Mouse (Mus musculus) CH12.LX (cell line): ENCODE measurements around the gene Lactbl1. TPM values are rescaled to one million over a fixed set of nuclear protein-coding genes. Genes with fewer than 3 reads are reported as not detected.

ENCODE experiments used
- DNase-seq: peaks from one replicate; pipeline ENCODE4 v3.0.0-alpha.2; 2013; ENCODE audit errors: extremely low read depth
- H3K27ac ChIP-seq: 2 replicates; pipeline ENCODE4 v1.5.1; 2012; ENCODE audit warnings: low read depth, mild to moderate bottlenecking, control low read depth, moderate library complexity; ENCODE audit not compliant: insufficient read depth
- H3K27me3 ChIP-seq: replicated peaks from 2 replicates; pipeline ENCODE3; 2012; ENCODE audit warnings: inconsistent platforms
- H3K36me3 ChIP-seq, 2 experiments: replicated peaks in 1 of 2; 2 replicates each; pipeline versions ENCODE3 to v1.6.1; 2012; ENCODE audit warnings: inconsistent platforms in 1 of 2, low read length in 1 of 2, mild to moderate bottlenecking in 1 of 2, mixed read lengths in 1 of 2, moderate library complexity in 1 of 2; ENCODE audit not compliant: control insufficient read depth in 1 of 2, insufficient read depth in 1 of 2
- H3K4me1 ChIP-seq, 2 experiments: 2 replicates each; pipeline ENCODE4 v1.6.1; 2012; ENCODE audit warnings: inconsistent platforms in 1 of 2, moderate library complexity in 1 of 2; ENCODE audit not compliant: insufficient read depth in 2 of 2, control insufficient read depth in 1 of 2
- H3K4me2 ChIP-seq: 2 replicates; pipeline ENCODE4 v1.6.1; 2012; ENCODE audit warnings: low read depth, mild to moderate bottlenecking, control low read depth; ENCODE audit not compliant: poor library complexity, insufficient read depth, severe bottlenecking
- H3K4me3 ChIP-seq, 3 experiments: fragments of 150-350 bp in 1 of 3; sonication (generic) in 1 of 3; replicated peaks in 1 of 3; 2 replicates each; pipeline versions ENCODE3 to v1.5.1; 2011 to 2012; ENCODE audit warnings: low read depth in 2 of 3, low read length in 2 of 3, mild to moderate bottlenecking in 2 of 3, moderate library complexity in 2 of 3, control low read depth in 1 of 3, improper control_type of control experiment in 1 of 3, inconsistent platforms in 1 of 3, mixed read lengths in 1 of 3; ENCODE audit not compliant: poor library complexity in 1 of 3
- H3K79me2 ChIP-seq: replicated peaks from 2 replicates; pipeline ENCODE4 v1.6.1; 2012; ENCODE audit warnings: mild to moderate bottlenecking, moderate library complexity; ENCODE audit not compliant: control insufficient read depth, poor library complexity, insufficient read depth, severe bottlenecking; ENCODE audit errors: extremely low read depth
- H3K9ac ChIP-seq: 2 replicates; pipeline ENCODE4 v1.6.1; 2012; ENCODE audit warnings: low read depth, mild to moderate bottlenecking, control low read depth, moderate library complexity; ENCODE audit not compliant: insufficient read depth
- H3K9me3 ChIP-seq: replicated peaks from 2 replicates; pipeline ENCODE3; 2012; ENCODE audit warnings: low read length, inconsistent platforms, mixed read lengths
- CTCF ChIP-seq, 2 experiments: IDR thresholded peaks in 1 of 2; conservative IDR thresholded peaks in 1 of 2; 2 replicates each; pipeline ENCODE4 v1.5.1; 2011 to 2012; ENCODE audit warnings: low read depth in 2 of 2, low read length in 2 of 2, improper control_type of control experiment in 1 of 2, inconsistent platforms in 1 of 2, mild to moderate bottlenecking in 1 of 2, moderate library complexity in 1 of 2
- ETS1 ChIP-seq: conservative IDR thresholded peaks from 2 replicates; pipeline ENCODE4 v1.6.1; 2012; ENCODE audit warnings: low read depth, mild to moderate bottlenecking, inconsistent platforms, low read length, improper control_type of control experiment, moderate library complexity
- GABPA ChIP-seq: IDR thresholded peaks from 2 replicates; pipeline ENCODE4 v1.6.1; 2012; ENCODE audit warnings: low read depth, low read length, improper control_type of control experiment, inconsistent platforms; ENCODE audit not compliant: insufficient replicate concordance
- IRF4 ChIP-seq: IDR thresholded peaks from 2 replicates; pipeline ENCODE4 v1.6.1; 2014; ENCODE audit warnings: low read depth, mild to moderate bottlenecking, inconsistent platforms, low read length, improper control_type of control experiment
- JUN ChIP-seq: IDR thresholded peaks from 2 replicates; pipeline ENCODE4 v1.6.1; 2011; ENCODE audit warnings: low read depth, mild to moderate bottlenecking, low read length, improper control_type of control experiment, moderate library complexity; ENCODE audit not compliant: insufficient read depth
- KAT2A ChIP-seq: IDR thresholded peaks from 2 replicates; pipeline ENCODE4 v1.6.1; 2012; ENCODE audit warnings: low read length, improper control_type of control experiment, inconsistent platforms; ENCODE audit not compliant: insufficient replicate concordance
- MAFK ChIP-seq: IDR thresholded peaks from 2 replicates; pipeline ENCODE4 v1.6.1; 2011; ENCODE audit warnings: low read length, improper control_type of control experiment; ENCODE audit not compliant: insufficient replicate concordance
- MAX ChIP-seq: IDR thresholded peaks from 2 replicates; pipeline ENCODE4 v1.6.1; 2011; ENCODE audit warnings: low read length, improper control_type of control experiment
- MAZ ChIP-seq: IDR thresholded peaks from 2 replicates; pipeline ENCODE4 v1.6.1; 2012; ENCODE audit warnings: low read depth, mild to moderate bottlenecking, inconsistent platforms, low read length, improper control_type of control experiment, moderate library complexity
- MEF2A ChIP-seq: IDR thresholded peaks from 2 replicates; pipeline ENCODE4 v1.6.1; 2014; ENCODE audit warnings: low read depth, mild to moderate bottlenecking, inconsistent platforms, low read length, improper control_type of control experiment, borderline replicate concordance
- MYC ChIP-seq: IDR thresholded peaks from 2 replicates; pipeline ENCODE4 v1.6.1; 2011; ENCODE audit warnings: low read depth, mild to moderate bottlenecking, improper control_type of control experiment, low read length
- PAX5 ChIP-seq: IDR thresholded peaks from 2 replicates; pipeline ENCODE4 v1.6.1; 2012; ENCODE audit warnings: low read length, inconsistent platforms, mixed read lengths
- POLR2AphosphoS2 ChIP-seq: IDR thresholded peaks from 2 replicates; pipeline ENCODE4 v1.6.1; 2011; ENCODE audit warnings: low read depth, low read length, improper control_type of control experiment
- RCOR1 ChIP-seq: conservative IDR thresholded peaks from 2 replicates; pipeline ENCODE4 v1.6.1; 2012; ENCODE audit warnings: low read depth, mild to moderate bottlenecking, inconsistent platforms, low read length, improper control_type of control experiment
- SIN3A ChIP-seq: IDR thresholded peaks from 2 replicates; pipeline ENCODE4 v1.6.1; 2012; ENCODE audit warnings: low read length, improper control_type of control experiment, inconsistent platforms
- TBP ChIP-seq: conservative IDR thresholded peaks from 2 replicates; pipeline ENCODE4 v1.6.1; 2011; ENCODE audit warnings: low read depth, low read length, improper control_type of control experiment
- TCF12 ChIP-seq: IDR thresholded peaks from 2 replicates; pipeline ENCODE4 v1.6.1; 2014; ENCODE audit warnings: low read depth, mild to moderate bottlenecking, inconsistent platforms, low read length, improper control_type of control experiment
- UBTF ChIP-seq: IDR thresholded peaks from 2 replicates; pipeline ENCODE4 v1.6.1; 2012; ENCODE audit warnings: low read depth, mild to moderate bottlenecking, inconsistent platforms, low read length, improper control_type of control experiment, moderate library complexity
- ZKSCAN1 ChIP-seq: IDR thresholded peaks from 2 replicates; pipeline ENCODE4 v1.6.1; 2012; ENCODE audit warnings: low read depth, inconsistent platforms, low read length, improper control_type of control experiment, borderline replicate concordance
- dilution Hi-C: fragments of 300-500 bp; cut with MboI; formaldehyde crosslinking; loops from 2 replicates; pipeline ENCODE4 v1.14.3; 2020; ENCODE audit warnings: low sequenced_read_pairs; ENCODE audit not compliant: extremely low pct_unique_long_range_greater_than_20kb, extremely low pct_ligation_motif_present
- in situ Hi-C: fragments of 300-500 bp; cut with MboI; formaldehyde crosslinking; loops from 3 replicates; pipeline ENCODE4 v1.14.3; 2019; ENCODE audit warnings: low sequenced_read_pairs, low pct_ligation_motif_present, low pct_unique_long_range_greater_than_20kb, mixed read lengths
- polyA plus RNA-seq: library from polyadenylated mRNA; unstranded; fragments of >175 nt; gene quantifications from 2 replicates; pipeline ENCODE4 v1.2.1, GENCODE M21; 2012; ENCODE audit warnings: low read depth; ENCODE audit not compliant: insufficient read length
- total RNA-seq, 2 experiments: library from RNA; depleted of rRNA; stranded (reverse); fragments of 300-350 nt in 1 of 2; fragments of >200 nt in 1 of 2; gene quantifications; 2 replicates each; pipeline ENCODE4 v1.2.3; 2012 to 2014

The Lactbl1 gene
- total and polyA plus RNA-seq, 3 experiments: not detected

DNA sequence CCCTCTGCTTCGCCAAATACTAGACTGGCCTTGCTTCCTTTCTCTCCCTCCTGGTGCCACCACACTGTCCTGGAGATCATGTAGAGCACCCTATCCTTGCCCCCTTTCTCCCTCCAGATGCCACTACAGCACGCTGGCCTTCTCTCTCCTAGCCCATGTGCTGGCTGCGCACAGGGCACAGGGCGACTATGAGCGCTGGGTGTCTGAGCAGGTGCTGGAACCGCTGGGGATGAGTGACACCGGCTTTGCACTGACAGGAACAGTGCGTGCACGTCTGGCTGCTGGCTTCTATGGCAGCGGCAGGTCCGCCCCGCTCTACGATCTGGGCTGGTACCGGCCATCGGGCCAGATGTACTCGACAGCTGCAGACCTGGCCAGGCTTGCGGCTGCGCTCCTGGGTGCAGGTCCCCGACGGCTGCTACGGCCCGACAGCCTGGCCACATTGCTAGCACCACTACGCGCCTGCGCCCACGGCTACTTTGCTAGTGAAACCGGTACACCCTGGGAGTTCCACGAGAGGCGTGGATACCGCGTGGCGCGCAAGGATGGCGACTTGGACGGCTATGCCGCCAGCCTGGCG, 14.7 kb downstream of the Lactbl1 start:
- Histone ChIP-seq H3K27ac (no peak overlapping the region), H3K9me3 (peaks cover 14% of the 10 kb centered on the region), H3K4me1 (no peaks in the 10 kb centered on the region), H3K79me2 (no peaks in the 10 kb centered on the region), H3K27me3 (peaks cover 10% of the 10 kb centered on the region), H3K4me3 (no peak overlapping the region), H3K9ac (no peak overlapping the region), H3K36me3 (no peaks in the 10 kb centered on the region), H3K4me2 (no peak overlapping the region)
- TF ChIP-seq IRF4: no peak
- dilution Hi-C loops: no loop called here
- in situ Hi-C loops: no loop called here
- DNase-seq: no peak

DNA sequence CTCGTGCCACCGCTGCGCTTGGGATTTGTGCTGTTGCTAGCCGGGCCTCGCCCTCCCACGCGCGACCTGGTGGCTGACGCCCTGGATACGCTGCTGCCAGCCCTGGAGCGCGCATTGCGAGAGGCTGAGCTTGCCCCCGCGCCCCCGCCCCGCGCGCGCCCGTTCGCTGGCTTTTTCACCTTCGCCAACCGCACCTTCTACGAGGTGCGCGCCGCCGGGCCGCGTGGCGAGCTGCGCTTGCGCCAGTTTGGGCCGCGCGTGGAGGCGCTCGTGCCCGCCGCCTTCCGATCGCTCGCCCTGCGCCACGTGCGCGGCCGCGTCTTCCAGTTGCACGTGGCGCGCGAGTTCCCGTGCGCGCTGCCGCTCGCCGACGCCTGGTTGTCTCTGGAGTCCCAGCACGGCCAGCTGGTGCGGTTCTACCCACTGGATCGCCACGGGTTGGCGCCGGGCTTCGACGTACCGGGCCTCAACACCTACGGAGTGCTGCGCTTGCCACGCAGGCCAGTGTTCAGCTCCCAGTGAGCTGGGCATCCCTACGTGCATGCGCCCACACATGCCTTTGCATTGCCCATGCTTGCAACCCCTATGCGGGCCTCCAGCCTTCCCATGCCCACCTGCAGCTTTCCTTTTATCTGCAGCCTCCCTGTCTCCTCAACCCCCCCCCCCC, 15.3 kb downstream of the Lactbl1 start:
- peaks cover 14% of the 10 kb centered on the region for H3K9me3 ChIP-seq
- in situ Hi-C loops: no loop called here
- no peaks in the 10 kb centered on the region for H3K79me2 ChIP-seq
- dilution Hi-C loops: no loop called here
- H3K4me1 ChIP-seq: no peaks in the 10 kb centered on the region
- DNase-seq: no peak
- peaks cover 8% of the 10 kb centered on the region for H3K27me3 ChIP-seq
- no peak overlapping the region for H3K4me3 ChIP-seq
- no peaks in the 10 kb centered on the region for H3K36me3 ChIP-seq
- no peak overlapping the region for H3K27ac ChIP-seq
- no peak for TF ChIP-seq TCF12
- no peak overlapping the region for H3K9ac ChIP-seq
- no peak overlapping the region for H3K4me2 ChIP-seq

DNA sequence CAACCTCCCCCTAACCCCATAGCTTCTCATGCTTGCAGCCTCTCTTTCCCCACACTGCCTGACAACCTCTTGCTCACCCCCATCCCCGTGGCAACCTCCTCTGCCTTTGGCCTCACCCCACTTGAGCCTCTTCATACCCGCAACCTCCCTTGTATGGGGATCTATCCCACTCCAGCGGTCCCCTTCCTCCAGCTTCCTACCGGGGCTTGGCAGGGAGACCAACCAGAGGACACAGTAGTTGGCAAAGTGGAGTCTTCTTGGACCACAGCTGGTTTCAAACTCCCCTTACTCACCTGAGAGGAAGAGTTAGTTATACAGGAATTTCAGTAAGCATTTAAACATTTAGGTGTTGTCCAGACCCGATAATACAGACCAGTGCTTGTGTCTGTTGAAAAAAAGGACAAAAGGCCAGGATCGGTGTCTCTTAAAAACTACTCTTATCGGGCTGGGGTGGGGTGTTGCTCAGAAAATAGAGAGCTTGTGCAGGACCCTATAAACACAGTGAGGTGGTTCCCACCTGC, 15.9 kb downstream of the Lactbl1 start:
- Histone ChIP-seq H3K4me2 (no peak overlapping the region), H3K36me3 (no peaks in the 10 kb centered on the region), H3K27me3 (peaks cover 9% of the 10 kb centered on the region), H3K9me3 (peaks cover 14% of the 10 kb centered on the region), H3K9ac (no peak overlapping the region), H3K79me2 (no peaks in the 10 kb centered on the region)
- in situ Hi-C loops: no loop called here
- no peak for DNase-seq
- no peak for TF ChIP-seq SIN3A
- TF ChIP-seq MYC: no peak
- no peak for TF ChIP-seq KAT2A
- TF ChIP-seq MAX: no peak
- TF ChIP-seq UBTF: no peak
- TF ChIP-seq GABPA: no peak
- no peak for TF ChIP-seq RCOR1
- TF ChIP-seq MAZ: no peak
- no peak for TF ChIP-seq POLR2AphosphoS2
- no peak for TF ChIP-seq JUN
- TF ChIP-seq ZKSCAN1: no peak
- no peak for TF ChIP-seq MEF2A
- no peak for TF ChIP-seq ETS1
- TF ChIP-seq TBP: no peak
- TF ChIP-seq CTCF (conservative IDR thresholded peaks at IDR 0.05 in 1 of 2, IDR thresholded peaks at IDR 0.05 in 1 of 2; ENCODE audit: low read depth in 2 of 2, low read length in 2 of 2): no peak
- TF ChIP-seq PAX5: no peak
- TF ChIP-seq MAFK: no peak
- TF ChIP-seq, all 38 proteins: peak for 0
- dilution Hi-C loops: no loop called here
- no peak overlapping the region for H3K4me3 ChIP-seq
- no peak overlapping the region for H3K27ac ChIP-seq
- H3K4me1 ChIP-seq: no peaks in the 10 kb centered on the region
